Mouse (Mus musculus) midbrain, embryonic 10.5 days (tissue): ENCODE results near the gene Arhgef10l. TPM values are rescaled to one million over a fixed set of nuclear protein-coding genes. Genes with fewer than 3 reads are reported as not detected.

Experiments used
- DNase-seq: peaks from one replicate; pipeline ENCODE4 v3.0.0-alpha.2; 2017; ENCODE audit warnings: low spot score
- H3K27ac ChIP-seq: fragments of 300-500 bp; sonication (generic); replicated peaks from 2 replicates; pipeline ENCODE4 v1.5.1; 2016; ENCODE audit warnings: mild to moderate bottlenecking
- H3K27me3 ChIP-seq: fragments of 300-500 bp; sonication (generic); 2 replicates; pipeline ENCODE4 v1.6.1; 2016; ENCODE audit warnings: low read depth, mild to moderate bottlenecking; ENCODE audit not compliant: poor library complexity, severe bottlenecking
- H3K36me3 ChIP-seq: fragments of 300-500 bp; sonication (generic); 2 replicates; pipeline ENCODE4 v1.6.1; 2016; ENCODE audit warnings: mild to moderate bottlenecking, moderate library complexity
- H3K4me1 ChIP-seq: fragments of 300-500 bp; sonication (generic); 2 replicates; pipeline ENCODE4 v1.6.1; 2016
- H3K4me3 ChIP-seq: fragments of 300-500 bp; sonication (generic); 2 replicates; pipeline ENCODE4 v1.5.1; 2016; ENCODE audit warnings: mild to moderate bottlenecking, moderate library complexity
- H3K9me3 ChIP-seq: fragments of 300-500 bp; sonication (generic); replicated peaks from 2 replicates; pipeline ENCODE4 v1.6.1; 2016; ENCODE audit warnings: mild to moderate bottlenecking
- WGBS: fragments of 180-500 bp; shearing (Covaris S2); methylation state at CpG from one replicate; pipeline ENCODE4 v1.1.7; 2016; 5-methylcytosine and 5-hydroxymethylcytosine counted together
- polyA plus RNA-seq: library from polyadenylated mRNA; unstranded; fragments of >200 nt; fragmentation: Nextera tagmentation; extraction: Ambion mirVana; gene quantifications from 2 replicates; pipeline ENCODE4 v1.2.1, GENCODE M21; 2016

Arhgef10l gene
- polyA plus RNA-seq, 1 experiment from 2014 or later: 25.1 TPM

DNA sequence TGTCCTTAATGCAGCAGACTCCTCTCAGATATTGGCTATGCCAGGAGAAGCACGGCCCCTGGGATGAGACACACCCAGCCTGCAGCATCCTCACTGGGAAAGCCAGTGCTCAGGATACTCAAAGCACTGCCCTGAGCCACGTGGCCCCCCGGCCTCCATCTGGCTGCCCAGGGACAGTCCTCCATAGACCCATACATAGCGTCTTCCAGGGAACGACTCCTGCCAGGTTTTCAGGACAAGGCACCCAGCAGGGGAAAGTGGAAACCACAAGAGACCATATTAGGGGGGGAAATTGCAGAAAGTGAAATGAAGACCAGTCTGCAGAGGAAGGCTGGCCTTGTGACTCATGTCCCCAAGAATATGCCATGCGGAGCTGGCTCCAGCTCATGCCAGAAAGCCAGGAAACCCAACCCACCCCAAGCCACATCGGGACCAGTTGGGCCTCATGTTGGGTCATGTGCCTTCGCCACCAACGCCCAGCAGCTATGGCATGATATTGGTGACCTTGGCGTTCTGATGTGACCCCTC is 30.9 kb downstream of the Arhgef10l start:
- Histone ChIP-seq H3K36me3 (peaks cover 64% of the 10 kb centered on the region), H3K9me3 (no peaks in the 10 kb centered on the region), H3K27ac (peak overlapping the region; percentile 33; the same call in 1 of the 2 replicates), H3K4me1 (peaks cover 76% of the 10 kb centered on the region), H3K27me3 (no peaks in the 10 kb centered on the region), H3K4me3 (no peak overlapping the region)
- DNase-seq: no peak
- WGBS: 85% methylated on average over 10 of the region's 10 CpGs

GRCm38 (mm10) chr4:140631276-140631849 is 34.4 kb downstream of the Arhgef10l start:
- DNase-seq: no peak
- Histone ChIP-seq H3K4me1 (peaks cover 78% of the 10 kb centered on the region), H3K27ac (peak overlapping the region; percentile 76), H3K4me3 (no peak overlapping the region), H3K36me3 (peaks cover 37% of the 10 kb centered on the region), H3K27me3 (no peaks in the 10 kb centered on the region), H3K9me3 (no peaks in the 10 kb centered on the region)
- whole genome bisulfite sequencing: 80% methylated on average over 6 of the region's 6 CpGs

DNA sequence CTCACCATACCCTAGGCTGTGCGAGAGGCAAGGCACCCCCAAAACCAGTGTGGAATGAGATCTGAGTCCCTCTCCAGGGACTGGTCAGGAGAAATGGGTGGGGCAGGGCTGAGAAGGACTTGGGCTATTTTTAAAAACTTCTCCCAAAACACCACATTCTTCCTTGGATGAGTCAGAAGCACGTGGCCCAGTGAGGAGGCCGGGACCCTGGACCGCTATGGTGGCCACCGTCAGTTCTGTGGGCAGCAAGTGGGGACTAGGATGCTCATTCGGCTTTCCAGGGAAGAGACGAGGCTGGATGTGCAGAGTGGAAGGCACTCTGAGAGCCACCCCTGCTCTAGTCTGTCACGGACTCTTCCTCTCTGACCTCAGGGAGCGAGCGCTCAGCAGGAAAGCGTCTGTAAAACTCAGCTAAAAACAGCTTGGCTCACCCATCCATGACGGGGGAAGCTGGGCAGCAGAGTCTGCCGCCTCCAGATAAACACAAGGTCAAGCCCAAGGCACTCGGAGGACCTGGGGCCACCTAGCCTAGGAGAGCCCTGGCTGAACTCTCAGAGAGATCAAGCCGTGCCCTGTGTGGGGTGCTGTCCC is 35.1 kb downstream of the Arhgef10l start:
- Histone ChIP-seq H3K36me3 (peaks cover 31% of the 10 kb centered on the region), H3K27ac (peak overlapping the region; percentile 76), H3K27me3 (no peaks in the 10 kb centered on the region), H3K9me3 (no peaks in the 10 kb centered on the region), H3K4me3 (no peak overlapping the region), H3K4me1 (peaks cover 78% of the 10 kb centered on the region)
- WGBS: 39% methylated on average over 15 of the region's 15 CpGs
- peak; percentile 37 for DNase-seq

- DNase-seq: no peak
- no peaks in the 10 kb centered on the region for H3K9me3 ChIP-seq
- H3K36me3 ChIP-seq: peaks cover 30% of the 10 kb centered on the region
- peak overlapping the region; percentile 76 for H3K27ac ChIP-seq
- no peak overlapping the region for H3K4me3 ChIP-seq
- peaks cover 78% of the 10 kb centered on the region for H3K4me1 ChIP-seq
- 59% methylated on average over 6 of the region's 6 CpGs for WGBS
- no peaks in the 10 kb centered on the region for H3K27me3 ChIP-seq
Observed at GRCm38 (mm10) chr4:140630136-140630535, 35.7 kb downstream of the Arhgef10l start.

GRCm38 (mm10) chr4:140628971-140629370 is 36.8 kb downstream of the Arhgef10l start:
- 78% methylated on average over 4 of the region's 4 CpGs for WGBS
- Histone ChIP-seq H3K9me3 (no peaks in the 10 kb centered on the region), H3K27me3 (no peaks in the 10 kb centered on the region), H3K36me3 (peaks cover 25% of the 10 kb centered on the region), H3K27ac (peak overlapping the region; percentile 81), H3K4me3 (no peak overlapping the region), H3K4me1 (peaks cover 80% of the 10 kb centered on the region)
- DNase-seq: no peak

- no peaks in the 10 kb centered on the region for H3K9me3 ChIP-seq
- H3K36me3 ChIP-seq: peaks cover 20% of the 10 kb centered on the region
- WGBS: 73% methylated on average over 11 of the region's 11 CpGs
- H3K27ac ChIP-seq: peak overlapping the region; percentile 81
- H3K4me3 ChIP-seq: no peak overlapping the region
- no peak for DNase-seq
- H3K4me1 ChIP-seq: peaks cover 85% of the 10 kb centered on the region
- no peaks in the 10 kb centered on the region for H3K27me3 ChIP-seq
Observed at GRCm38 (mm10) chr4:140628412-140628943, 37.3 kb downstream of the Arhgef10l start.

- Histone ChIP-seq H3K27me3 (no peaks in the 10 kb centered on the region), H3K9me3 (no peaks in the 10 kb centered on the region), H3K36me3 (peaks cover 14% of the 10 kb centered on the region), H3K4me3 (peak overlapping the region; percentile 49), H3K4me1 (peaks cover 92% of the 10 kb centered on the region), H3K27ac (peak overlapping the region; percentile 96)
- DNase-seq: no peak
- 63% methylated on average over 12 of the region's 12 CpGs for WGBS
Observed at GRCm38 (mm10) chr4:140625651-140626525, 39.9 kb downstream of the Arhgef10l start.

GRCm38 (mm10) chr4:140624468-140625176 is 41.2 kb downstream of the Arhgef10l start:
- peak; percentile 98 for DNase-seq
- Histone ChIP-seq H3K4me1 (peaks cover 90% of the 10 kb centered on the region), H3K4me3 (peak overlapping the region; percentile 49), H3K27ac (peak overlapping the region; percentile 96), H3K27me3 (no peaks in the 10 kb centered on the region), H3K36me3 (peaks cover 14% of the 10 kb centered on the region), H3K9me3 (no peaks in the 10 kb centered on the region)
- WGBS: 0% methylated on average over 10 of the region's 12 CpGs

GRCm38 (mm10) chr4:140624087-140624467 is 41.7 kb downstream of the Arhgef10l start:
- no peak for DNase-seq
- 4% methylated on average over 10 of the region's 10 CpGs for WGBS

GRCm38 (mm10) chr4:140622819-140623218 is 43.0 kb downstream of the Arhgef10l start:
- Histone ChIP-seq H3K36me3 (peaks cover 14% of the 10 kb centered on the region), H3K4me1 (peaks cover 84% of the 10 kb centered on the region), H3K27me3 (no peaks in the 10 kb centered on the region), H3K27ac (peak overlapping the region; percentile 96), H3K4me3 (peak overlapping the region; percentile 49), H3K9me3 (no peaks in the 10 kb centered on the region)
- 44% methylated on average over 4 of the region's 4 CpGs for WGBS
- DNase-seq: no peak

More at GRCm38 (mm10) chr4:140624087-140624467, 41.7 kb downstream of the Arhgef10l start:
- Histone ChIP-seq H3K9me3 (no peaks in the 10 kb centered on the region), H3K36me3 (peaks cover 14% of the 10 kb centered on the region), H3K27me3 (no peaks in the 10 kb centered on the region), H3K27ac (peak overlapping the region; percentile 96), H3K4me1 (peaks cover 84% of the 10 kb centered on the region), H3K4me3 (peak overlapping the region; percentile 49)

DNA sequence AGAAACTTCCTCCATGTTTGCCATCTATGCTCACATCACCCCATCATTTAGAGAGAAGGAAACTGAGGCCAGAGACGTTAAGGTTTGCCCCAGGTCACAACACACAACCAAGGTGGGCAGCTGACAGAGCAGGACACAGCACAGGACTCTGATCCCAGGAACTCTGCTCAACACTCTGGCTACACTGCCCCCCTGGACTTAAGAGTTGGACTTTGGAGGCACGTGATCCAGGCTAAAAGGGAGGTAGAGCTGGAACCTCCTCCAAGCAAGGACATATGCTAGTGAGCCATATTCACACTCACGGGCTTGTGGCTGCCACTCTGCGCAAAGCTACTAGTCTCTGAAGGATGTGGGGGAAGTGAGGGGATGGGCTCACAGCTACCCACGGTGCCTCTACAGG is 45.3 kb downstream of the Arhgef10l start:
- H3K27me3 ChIP-seq: no peaks in the 10 kb centered on the region
- no peak for DNase-seq
- no peaks in the 10 kb centered on the region for H3K9me3 ChIP-seq
- H3K27ac ChIP-seq: peak overlapping the region; percentile 34; the same call in 1 of the 2 replicates
- H3K4me3 ChIP-seq: no peak overlapping the region
- 80% methylated on average over 5 of the region's 5 CpGs for WGBS
- peaks cover 74% of the 10 kb centered on the region for H3K4me1 ChIP-seq
- peaks cover 23% of the 10 kb centered on the region for H3K36me3 ChIP-seq
